Mouse (Mus musculus) c-Kit-positive CD71-negative TER-119-negative erythroid progenitor cells, embryonic 14.5 days (primary cell): ENCODE data around the gene Zbtb11.

Experiments used
- DNase-seq: peaks from one replicate; pipeline ENCODE4 v3.0.0-alpha.2; 2013; ENCODE audit warnings: low read depth

Gene Zbtb11

DNA sequence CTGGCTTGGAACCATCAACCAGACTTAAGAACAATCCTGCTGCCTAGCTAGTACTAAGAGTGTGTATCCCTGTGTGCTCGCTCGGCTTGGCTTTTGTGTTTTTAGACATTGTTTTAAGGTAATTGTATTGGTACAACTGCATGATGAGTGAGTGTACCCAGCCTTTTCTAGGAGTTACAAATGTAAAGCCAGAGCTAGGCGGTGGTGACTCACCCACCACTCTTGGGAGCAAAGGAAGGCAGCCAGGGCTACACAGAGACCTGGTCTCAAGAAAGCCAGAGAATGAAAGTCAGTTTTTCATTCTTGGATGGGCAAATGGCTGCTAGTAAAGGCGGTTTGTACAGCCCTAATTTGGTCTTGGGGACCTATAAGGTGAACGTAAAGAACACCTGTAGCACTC is 3.3 kb upstream of the Zbtb11 start:
- no peak for DNase-seq

DNA sequence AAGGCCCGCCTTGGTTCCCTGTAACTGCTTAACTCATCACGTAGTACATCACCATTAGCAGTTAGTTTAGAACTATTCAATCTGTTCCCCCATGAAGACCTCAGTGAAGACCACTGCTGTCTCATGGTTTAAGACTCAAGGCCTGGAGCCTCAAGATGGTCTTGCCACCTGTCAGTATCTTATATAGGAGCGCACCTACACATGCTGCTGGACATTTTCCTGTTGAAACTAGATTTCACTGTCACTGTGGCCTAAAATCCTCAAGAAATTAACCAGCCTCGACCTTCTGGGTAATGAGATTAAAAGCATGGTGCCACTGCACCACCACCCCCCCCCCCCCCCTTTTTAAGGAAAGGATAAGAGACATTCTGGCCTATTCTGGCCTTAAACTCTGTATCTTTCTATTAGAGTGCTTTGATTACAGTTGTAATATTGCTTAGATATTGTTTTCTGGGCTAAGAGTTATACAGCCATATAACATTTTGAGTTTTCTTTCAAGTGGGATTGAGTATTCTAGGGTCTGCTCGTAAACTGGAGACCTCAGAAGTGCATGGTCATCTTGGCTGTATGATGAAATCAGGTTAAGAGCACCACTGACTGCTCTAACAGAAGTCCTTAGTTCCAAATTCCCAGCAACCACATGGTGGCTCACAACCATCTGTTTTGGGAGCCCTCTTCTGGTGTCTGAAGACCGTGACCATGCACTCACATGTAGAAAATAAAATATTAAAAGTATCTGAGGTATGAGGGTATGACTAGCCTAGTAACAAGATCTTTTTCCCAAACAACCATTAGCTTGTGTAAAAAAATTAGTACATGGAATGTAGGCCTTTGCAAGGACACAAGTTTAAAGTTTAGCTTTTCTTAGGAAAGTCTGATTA is 1.7 kb upstream of the Zbtb11 start:
- DNase-seq, result no peak

DNA sequence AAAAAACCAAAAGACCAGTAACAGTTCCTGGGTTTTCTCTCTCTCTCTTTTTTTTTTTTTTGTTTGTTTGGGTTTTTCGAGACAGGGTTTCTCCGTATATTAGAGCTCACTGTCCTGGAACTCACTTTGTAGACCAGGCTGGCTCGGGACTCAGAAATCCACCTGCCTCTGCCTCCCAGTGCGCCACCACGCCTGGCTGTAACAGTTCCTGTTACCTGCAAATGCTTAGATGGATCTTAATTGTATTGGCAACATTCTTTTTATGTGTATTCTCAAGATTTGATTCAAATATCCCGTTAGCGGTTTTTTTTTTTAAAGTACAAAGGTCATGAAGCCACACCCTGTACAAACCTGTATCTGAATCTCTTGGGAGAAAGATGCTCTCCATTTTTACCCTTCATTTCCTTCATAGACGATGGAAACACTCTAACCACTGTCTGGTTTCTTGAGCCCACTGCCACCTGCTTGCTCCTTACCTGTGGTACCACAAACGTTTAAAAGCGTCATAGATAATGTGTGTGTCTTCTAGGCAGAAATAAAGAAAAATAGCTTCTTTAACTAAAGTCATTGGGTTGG is 969 bp upstream of the Zbtb11 start:
- DNase-seq, result no peak

DNA sequence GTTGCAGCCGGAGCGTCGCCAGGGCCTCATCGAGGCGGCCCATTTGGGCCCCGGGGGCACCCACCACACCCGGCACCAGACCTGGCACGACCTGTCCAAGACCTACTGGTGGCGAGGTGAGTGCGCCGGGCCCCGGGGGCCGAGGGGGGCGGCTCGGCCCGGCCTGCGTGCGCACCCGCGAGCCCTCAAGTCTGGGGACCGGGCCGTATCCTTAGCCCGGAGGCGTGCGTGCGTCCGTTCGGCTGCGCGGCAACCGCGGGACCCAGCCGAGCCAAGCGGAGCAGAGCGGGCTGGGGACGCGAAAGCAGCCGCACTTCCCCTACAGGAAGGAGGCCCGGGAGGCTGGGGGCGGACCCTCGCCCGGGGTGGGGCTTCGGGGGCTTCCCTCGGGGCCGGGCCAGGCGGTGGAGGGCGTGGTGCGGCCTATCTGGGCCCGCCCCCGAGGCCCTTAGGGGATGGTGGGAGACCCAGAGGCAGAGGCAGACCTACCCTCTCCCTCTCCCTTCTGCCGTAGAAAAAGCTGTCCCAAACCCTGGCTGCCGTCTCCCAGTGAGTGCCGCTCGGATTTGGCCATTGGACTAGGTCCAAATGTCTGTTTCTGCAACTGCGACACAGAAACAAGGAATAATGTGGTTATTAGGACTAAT is 696 bp downstream of the Zbtb11 start:
- DNase-seq, result peak; percentile 76

DNA sequence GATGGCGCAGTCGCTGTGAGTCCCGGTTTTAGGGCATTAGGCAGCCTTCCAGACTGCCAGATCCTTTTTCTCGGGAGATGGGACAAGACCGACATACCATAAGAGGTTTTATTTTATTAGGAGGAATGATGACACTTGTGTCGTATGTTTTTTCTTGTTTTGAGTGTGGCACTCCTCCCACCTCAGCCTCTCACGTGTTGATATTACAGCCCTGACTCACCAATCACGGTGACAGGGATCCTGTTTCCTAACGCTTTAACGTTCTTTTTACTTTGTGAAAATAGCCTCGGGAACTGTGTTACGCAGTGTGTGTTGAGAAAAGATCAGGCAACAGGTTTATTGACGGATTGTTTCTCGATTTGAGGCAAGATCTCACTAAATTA is 1.2 kb downstream of the Zbtb11 start:
- no peak for DNase-seq

DNA sequence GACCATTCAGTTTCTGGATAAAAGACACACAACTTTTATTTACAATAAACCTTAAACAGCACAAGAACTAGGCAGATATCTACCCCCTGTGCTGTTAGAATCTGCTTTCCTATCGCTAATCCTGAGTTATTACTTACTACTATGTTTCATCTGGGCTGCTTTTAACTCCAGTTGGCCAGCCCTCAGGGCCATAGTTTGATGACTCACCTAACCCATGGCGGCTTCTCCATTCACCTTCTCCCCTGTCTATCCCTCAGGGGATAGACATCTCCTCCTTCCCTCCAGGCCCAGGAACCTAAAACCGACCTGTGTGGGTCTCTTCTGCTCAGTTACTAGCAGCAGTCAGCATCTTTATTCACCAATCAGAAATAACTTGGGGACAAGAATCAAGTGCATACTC is 12.3 kb downstream of the Zbtb11 start:
- no peak for DNase-seq

DNA sequence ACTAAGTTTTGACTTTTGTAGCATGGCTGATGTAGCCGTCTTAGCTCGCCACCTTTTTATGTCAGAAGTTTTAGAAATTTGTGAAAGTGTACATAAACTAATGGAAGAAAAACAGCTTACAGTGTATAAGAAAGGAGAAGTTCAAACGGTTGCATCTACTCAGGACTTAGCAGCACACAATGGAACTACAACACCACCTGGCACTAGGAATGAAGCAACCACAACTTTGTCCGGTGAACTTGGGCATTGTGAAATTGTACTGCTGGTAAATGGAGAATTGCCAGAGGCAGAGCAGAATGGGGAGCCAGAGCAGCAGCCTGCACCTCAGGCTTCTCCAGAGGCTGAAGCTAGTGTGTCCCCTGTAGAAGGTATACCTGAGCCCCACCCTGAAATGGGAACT is 16.6 kb downstream of the Zbtb11 start:
- DNase-seq, result no peak

DNA sequence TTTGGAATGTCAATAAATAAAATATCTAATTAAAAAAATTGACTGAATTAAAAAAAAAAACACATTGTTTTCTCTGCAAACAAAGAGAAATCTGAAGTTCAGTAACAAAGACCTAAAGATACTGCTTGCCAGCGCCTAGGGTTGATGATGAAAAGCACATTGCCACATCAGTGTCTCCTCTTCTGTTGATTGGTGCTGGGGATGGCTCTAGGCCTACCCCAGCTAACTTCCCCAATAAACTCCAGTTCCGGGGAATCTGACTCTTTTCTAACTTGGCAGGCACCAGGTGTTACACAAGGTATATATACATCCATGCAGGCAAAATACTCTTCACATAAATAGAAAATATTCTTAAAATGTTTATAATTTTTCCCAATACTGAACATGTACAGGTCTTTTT is 20.6 kb downstream of the Zbtb11 start:
- no peak for DNase-seq

- no peak for DNase-seq
These were observed 33.1 kb downstream of the Zbtb11 start for GRCm38 (mm10) chr16:56006798-56007197.

GRCm38 (mm10) chr16:56008862-56009261 is 35.2 kb downstream of the Zbtb11 start:
- no peak for DNase-seq

DNA sequence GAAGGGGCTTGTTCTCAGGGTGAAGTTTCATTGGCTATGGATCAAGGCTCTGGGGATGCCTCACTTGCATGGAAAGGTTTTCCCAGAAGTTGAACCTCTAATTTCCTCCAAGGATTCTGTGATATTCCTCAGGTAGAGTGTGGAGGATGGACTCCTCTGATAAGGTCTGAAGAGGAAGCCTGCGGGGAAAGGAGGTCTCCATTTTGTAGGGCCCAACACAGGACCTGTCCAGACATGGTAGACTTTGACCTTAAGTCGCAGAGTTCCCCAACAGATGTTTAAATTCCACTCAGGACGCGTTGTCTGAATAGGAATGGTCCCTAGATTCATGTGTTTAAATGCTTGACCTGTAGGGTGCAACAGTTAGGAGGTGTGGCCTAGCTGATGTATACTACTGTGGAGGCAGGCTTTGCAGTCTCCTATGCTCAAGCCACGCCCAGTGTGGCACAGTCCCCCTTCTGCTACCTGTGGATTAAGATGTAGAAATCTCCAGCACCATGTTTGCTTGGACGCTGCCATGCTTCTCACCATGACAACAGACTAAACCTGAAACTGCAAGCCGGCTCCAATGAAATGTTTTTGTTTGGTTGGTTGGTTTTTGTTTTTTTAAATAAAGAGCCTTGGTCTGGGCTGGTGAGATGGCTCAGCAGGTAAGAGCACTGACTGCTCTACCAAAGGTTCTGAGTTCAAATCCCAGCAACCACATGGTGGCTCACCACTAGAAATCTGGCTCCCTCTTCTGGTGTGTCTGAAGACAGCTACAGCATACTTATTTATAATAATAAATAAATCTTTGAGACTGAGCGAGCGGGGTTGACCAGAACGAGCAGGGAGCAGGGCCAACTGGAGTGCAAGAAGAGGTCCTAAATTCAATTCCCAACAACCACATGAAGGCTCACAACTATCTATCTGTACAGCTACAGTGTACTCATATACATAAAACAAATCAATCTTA is 39.4 kb downstream of the Zbtb11 start:
- DNase-seq, result no peak

DNA sequence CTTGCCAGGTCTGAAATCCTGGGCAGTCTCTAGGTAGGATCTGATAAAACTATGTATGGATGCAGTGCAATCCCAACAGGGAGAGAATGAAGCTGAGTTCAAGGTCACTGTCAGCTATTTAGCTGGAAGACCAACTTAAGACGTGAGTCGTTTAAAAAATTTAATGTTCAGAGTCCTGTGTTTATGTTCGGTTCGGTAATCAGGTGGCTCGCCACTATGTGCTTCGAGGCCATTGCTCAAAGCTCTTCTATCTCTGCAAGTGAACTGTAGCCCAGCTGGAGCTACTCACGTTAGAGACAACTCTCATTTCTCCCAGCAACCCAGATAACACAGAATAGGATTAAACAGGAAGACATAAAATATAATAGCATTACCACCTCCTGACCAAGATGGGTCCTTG is 40.4 kb downstream of the Zbtb11 start:
- no peak for DNase-seq

DNA sequence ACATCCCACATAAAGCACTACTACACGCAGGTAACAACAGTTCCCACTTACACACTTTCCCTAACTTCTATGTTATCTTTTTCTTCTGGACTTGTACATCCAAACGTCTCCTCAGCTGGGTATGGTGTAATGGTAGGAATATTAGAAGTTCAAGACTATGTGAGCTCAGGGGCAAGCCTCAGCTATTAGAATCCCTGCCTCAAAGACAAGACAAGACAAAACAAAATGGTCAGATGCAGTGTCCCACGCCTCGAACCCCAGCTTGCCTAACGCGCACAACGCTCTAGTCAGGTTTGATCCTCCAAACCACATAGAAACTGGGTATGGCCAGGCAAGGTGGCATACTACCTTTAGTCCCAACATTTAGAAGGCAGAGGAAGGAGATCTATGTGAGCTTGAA is 46.0 kb downstream of the Zbtb11 start:
- DNase-seq, result no peak

GRCm38 (mm10) chr16:56027854-56028629 is 54.4 kb downstream of the Zbtb11 start:
- no peak for DNase-seq

- DNase-seq, result no peak
These were observed 55.3 kb downstream of the Zbtb11 start for GRCm38 (mm10) chr16:56028722-56029551.

- peak; percentile 97 for DNase-seq
These were observed 56.0 kb downstream of the Zbtb11 start, which contains the start of gene Pcnp for GRCm38 (mm10) chr16:56029661-56030082. Pcnp (minus strand) TSS chr16:56029739.

GRCm38 (mm10) chr16:56034566-56034965 is 60.9 kb downstream of the Zbtb11 start:
- DNase-seq, result no peak

DNA sequence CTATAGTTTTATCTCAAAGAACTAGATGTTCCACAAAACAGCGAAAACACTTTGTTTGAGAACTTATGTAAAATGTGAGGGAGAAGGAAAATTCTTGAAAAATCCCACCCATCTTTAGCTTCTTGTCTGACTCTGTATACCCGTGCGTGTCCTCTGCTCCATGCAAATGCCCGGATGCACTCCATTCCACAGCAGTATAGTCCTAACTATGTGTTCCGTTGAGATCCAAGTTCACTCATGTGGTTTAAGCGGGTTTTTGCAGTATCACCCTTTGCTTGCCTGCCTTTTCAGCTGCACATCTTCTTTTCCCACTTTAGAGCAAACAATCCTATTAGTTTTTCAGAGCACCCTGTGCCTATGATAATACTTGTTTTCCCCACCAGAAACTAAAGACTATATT is 62.8 kb downstream of the Zbtb11 start:
- no peak for DNase-seq

- peak; percentile 87 for DNase-seq
These were observed 63.7 kb downstream of the Zbtb11 start, which contains the start of gene Trmt10c for GRCm38 (mm10) chr16:56037138-56038010. Trmt10c (minus strand) TSS chr16:56037819.
